Mouse (Mus musculus) thymus, adult 2 months (tissue): Measurements from ENCODE around the gene Stab1.

ENCODE experiments used
- CTCF ChIP-seq: fragments of 200-500 bp; IDR thresholded peaks from 2 replicates; pipeline ENCODE4 v1.5.1; 2012; ENCODE audit warnings: mild to moderate bottlenecking, control low read depth, low read length, moderate library complexity, borderline replicate concordance; ENCODE audit not compliant: control insufficient read depth, poor library complexity, insufficient read depth; ENCODE audit errors: extremely low read depth
- POLR2A ChIP-seq: fragments of 200-500 bp; IDR thresholded peaks from 2 replicates; pipeline ENCODE4 v1.6.1; 2012; ENCODE audit warnings: mild to moderate bottlenecking, low read length, control low read depth, moderate library complexity; ENCODE audit not compliant: control insufficient read depth, poor library complexity, insufficient read depth; ENCODE audit errors: extremely low read depth

DNA sequence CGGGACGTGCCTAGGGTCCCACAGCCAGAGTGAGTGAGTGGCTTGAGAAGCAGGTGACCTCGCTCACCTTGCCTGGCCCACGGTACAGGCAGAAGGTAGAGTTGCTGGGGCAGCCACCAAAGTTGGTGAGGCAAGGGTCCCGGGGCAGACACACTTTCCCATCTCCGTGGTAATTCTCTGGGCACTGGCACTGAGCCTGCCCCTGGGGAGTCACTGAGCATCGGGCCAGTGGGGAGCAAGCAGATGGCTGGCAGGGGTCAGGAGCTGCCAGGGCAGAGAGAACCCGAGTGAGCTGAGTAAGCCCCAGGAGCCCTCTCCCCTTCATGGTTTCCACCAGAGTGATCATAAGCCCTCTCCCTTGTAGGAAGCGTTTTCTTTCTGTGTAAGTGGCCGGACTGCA lies 6.8 kb downstream of the Stab1 start:
- TF ChIP-seq CTCF = no peak
- no peak for TF ChIP-seq POLR2A
